Mouse (Mus musculus) left cerebral cortex, adult 2 months (tissue): ENCODE data around the gene Olfr575. TPM values are rescaled to one million over a fixed set of nuclear protein-coding genes. Genes with fewer than 3 reads are reported as not detected.

Source experiments
- DNase-seq, 2 experiments: peaks; one replicate each; pipeline ENCODE4 v3.0.0; 2021 to 2022; ENCODE audit warnings: low spot score in 2 of 2, mixed read lengths in 1 of 2; ENCODE audit errors: extremely low spot score in 1 of 2
- H3K27ac ChIP-seq: fragments of 200-600 bp; 2 replicates; pipeline ENCODE4 v1.8.1; 2022
- H3K4me3 ChIP-seq: fragments of 200-600 bp; 2 replicates; pipeline ENCODE4 v1.8.1; 2022
- CTCF ChIP-seq: fragments of 200-600 bp; IDR thresholded peaks from 2 replicates; pipeline ENCODE4 v1.8.1; 2022; ENCODE audit warnings: antibody characterized with exemption, mild to moderate bottlenecking, moderate library complexity
- intact Hi-C: fragments of 180-260 bp; cut with DNase I; formaldehyde crosslinking; loops from one replicate; pipeline ENCODE4 v1.15.1; 2025
- total RNA-seq, 2 experiments: library from RNA; stranded (reverse); gene quantifications; 2 replicates each; pipeline ENCODE4 v1.2.3; 2021

The Olfr575 gene
- total RNA-seq, 2 experiments from 2014 or later = not detected

DNA sequence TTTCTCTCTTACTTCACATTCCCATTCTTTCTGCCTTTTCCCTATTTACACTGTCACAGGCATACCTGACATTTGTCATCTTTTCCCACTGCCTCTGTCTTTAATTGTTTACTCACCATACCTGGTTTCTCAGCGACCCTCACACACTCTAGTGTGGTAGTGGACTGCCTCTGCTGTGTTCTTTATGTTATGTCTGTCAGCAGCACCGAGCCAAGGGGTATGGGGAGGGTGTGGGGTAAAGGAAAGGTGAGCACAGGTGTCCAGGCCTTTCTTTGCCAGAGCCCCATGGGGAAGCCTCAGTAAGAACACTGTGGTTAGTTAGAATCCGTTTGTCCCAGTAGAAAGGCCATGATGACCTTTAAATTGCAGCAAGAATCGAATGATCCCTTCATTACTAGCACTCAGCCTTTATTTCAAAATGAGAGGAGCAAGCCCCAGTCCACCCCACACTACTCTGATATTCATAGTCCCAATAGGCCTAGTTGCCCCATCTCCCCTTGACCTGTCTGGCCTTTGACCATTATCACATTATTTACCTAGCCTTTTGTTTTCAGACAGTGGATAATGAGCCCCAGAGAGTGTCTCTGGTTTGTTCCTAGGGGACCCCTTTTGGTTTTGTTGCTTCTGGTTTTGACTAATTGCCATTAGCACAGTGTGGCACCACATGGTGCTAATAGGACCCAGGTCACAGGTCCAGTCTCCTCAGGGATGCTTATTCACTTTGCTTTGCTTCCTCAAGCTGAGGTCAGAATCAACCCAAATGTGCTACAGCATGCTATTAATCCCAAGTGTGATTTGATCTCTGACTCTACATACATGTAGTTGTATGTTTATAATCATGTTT, 41.3 kb downstream of the Olfr575 start, which contains the start of gene Olfr571:
TSS of gene Olfr571 (minus strand) at position 505 of the 844 bp plus-strand sequence.
- TF ChIP-seq CTCF = no peak
- DNase-seq = no peak
- no peak within 1 kb of the TSS for H3K27ac ChIP-seq
- intact Hi-C loops = no loop called here
- H3K4me3 ChIP-seq = no peak within 1 kb of the TSS

DNA sequence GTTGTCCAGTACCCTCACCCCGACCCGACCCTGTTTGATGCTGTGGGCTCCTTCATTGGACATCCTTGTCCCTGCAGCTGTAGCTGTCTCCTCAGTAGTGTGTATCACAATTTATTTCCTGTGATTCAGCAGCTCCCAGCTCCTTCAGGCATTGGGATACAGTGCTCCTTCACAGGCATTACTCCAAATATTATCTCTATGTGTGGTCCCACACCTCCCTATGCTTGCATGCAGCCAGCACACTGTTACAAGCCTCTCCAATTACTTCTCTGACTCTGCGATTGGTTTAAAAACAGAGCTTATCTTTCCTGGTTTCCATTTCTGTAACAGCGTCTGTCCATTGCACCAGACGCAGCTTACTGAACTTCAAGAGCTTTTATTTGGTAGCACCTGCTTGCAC, 42.2 kb downstream of the Olfr575 start:
- TF ChIP-seq CTCF = no peak
- intact Hi-C loops = no loop called here
- H3K27ac ChIP-seq = no peak overlapping the region
- H3K4me3 ChIP-seq = no peak overlapping the region
- DNase-seq = no peak

DNA sequence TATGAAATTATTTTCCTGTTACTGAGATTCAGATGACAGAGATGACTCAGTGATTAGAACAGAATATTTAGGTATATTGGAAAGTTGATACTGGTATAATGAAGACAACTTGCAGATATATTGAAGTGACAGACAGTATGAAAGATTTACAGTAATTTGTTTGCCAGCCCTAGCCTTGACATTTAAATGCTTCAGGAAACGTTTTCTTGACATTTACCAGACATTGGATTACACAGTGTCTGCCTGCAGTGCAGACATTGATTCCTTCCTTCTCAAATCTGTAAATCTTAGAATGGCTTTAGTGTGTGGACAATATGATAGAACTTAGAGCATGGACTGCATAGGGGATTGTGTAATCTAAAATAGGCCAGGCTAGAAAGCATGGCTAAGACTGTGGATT, 43.3 kb downstream of the Olfr575 start:
- no peak for TF ChIP-seq CTCF
- Histone ChIP-seq H3K27ac (no peak overlapping the region), H3K4me3 (no peak overlapping the region)
- no peak for DNase-seq
- intact Hi-C loops = no loop called here

Other genes starting within 250 kb of the Olfr575 start
- gene Olfr33, start 239.7 kb downstream of the Olfr575 start, total RNA-seq = not detected
- not detected for gene Olfr559, start 231.3 kb downstream of the Olfr575 start, total RNA-seq
- under 1 TPM in 1 of 2 experiments, not detected in 1; 0.16 TPM for gene Olfr560, start 199.4 kb downstream of the Olfr575 start, total RNA-seq
- 1 to 10 TPM in 1 of 2 experiments, under 1 TPM in 1; 0.88 to 1.0 TPM for gene Olfr78, start 199.3 kb downstream of the Olfr575 start, total RNA-seq
- not detected for gene Olfr561, start 187.6 kb downstream of the Olfr575 start, total RNA-seq
- gene Olfr564, start 155.3 kb downstream of the Olfr575 start, total RNA-seq = not detected
- not detected for gene Olfr566, start 100.0 kb downstream of the Olfr575 start, total RNA-seq
- gene Olfr568, start 81.7 kb downstream of the Olfr575 start, total RNA-seq = not detected
- gene Olfr569, start 67.9 kb downstream of the Olfr575 start, total RNA-seq = not detected
- not detected for gene Olfr570, start 64.2 kb downstream of the Olfr575 start, total RNA-seq
- gene Olfr571, start 41.2 kb downstream of the Olfr575 start, total RNA-seq = not detected
- gene Olfr572, start 34.4 kb downstream of the Olfr575 start, total RNA-seq = not detected
- gene Olfr573-ps1, start 16.2 kb downstream of the Olfr575 start, total RNA-seq = not detected
- gene Olfr574, start 10.3 kb downstream of the Olfr575 start, total RNA-seq = not detected
- gene Olfr576, start 3.9 kb upstream of the Olfr575 start, total RNA-seq = not detected
- not detected for gene Olfr577, start 17.2 kb upstream of the Olfr575 start, total RNA-seq
- not detected for gene Olfr578, start 30.5 kb upstream of the Olfr575 start, total RNA-seq
- not detected for gene Olfr582, start 79.2 kb upstream of the Olfr575 start, total RNA-seq
- gene Olfr583, start 92.5 kb upstream of the Olfr575 start, total RNA-seq = not detected
- not detected for gene Olfr584, start 123.1 kb upstream of the Olfr575 start, total RNA-seq
- not detected for gene Olfr585, start 138.9 kb upstream of the Olfr575 start, total RNA-seq
- not detected for gene Olfr586, start 166.9 kb upstream of the Olfr575 start, total RNA-seq
- not detected for gene Olfr588-ps1, start 182.1 kb upstream of the Olfr575 start, total RNA-seq
- not detected for gene Olfr589, start 197.6 kb upstream of the Olfr575 start, total RNA-seq
- gene Olfr591, start 219.6 kb upstream of the Olfr575 start, total RNA-seq = not detected
- gene Olfr592, start 226.0 kb upstream of the Olfr575 start, total RNA-seq = not detected